Mouse (Mus musculus) lung, adult 2 months (tissue): ENCODE measurements around the gene Slc25a26. TPM values are rescaled to one million over a fixed set of nuclear protein-coding genes. Genes with fewer than 3 reads are reported as not detected.

Experiments used
- DNase-seq: peaks from one replicate; pipeline ENCODE4 v3.0.0; 2022
- H3K4me1 ChIP-seq: fragments of 200-500 bp; 2 replicates; pipeline ENCODE4 v1.6.1; 2011; ENCODE audit warnings: low read length; ENCODE audit not compliant: control insufficient read depth, insufficient read depth
- H3K4me3 ChIP-seq: fragments of 200-500 bp; replicated peaks from 2 replicates; pipeline ENCODE3; 2011; ENCODE audit warnings: low read depth, mild to moderate bottlenecking, control low read depth, low read length; ENCODE audit errors: extremely low read depth
- CTCF ChIP-seq: fragments of 200-500 bp; IDR thresholded peaks from 2 replicates; pipeline ENCODE4 v1.5.1; 2011; ENCODE audit warnings: mild to moderate bottlenecking, low read length, control low read depth; ENCODE audit not compliant: insufficient read depth
- POLR2A ChIP-seq: fragments of 200-500 bp; IDR thresholded peaks from 2 replicates; pipeline ENCODE4 v1.6.1; 2011; ENCODE audit warnings: low read depth, mild to moderate bottlenecking, control low read depth, low read length, borderline replicate concordance; ENCODE audit errors: extremely low read depth
- WGBS: fragments of 180-500 bp; shearing (Covaris S2); methylation state at CpG from one replicate; pipeline ENCODE4 v1.1.7; 2018; 5-methylcytosine and 5-hydroxymethylcytosine counted together
- polyA plus RNA-seq: library from polyadenylated mRNA; depleted of rRNA; stranded (reverse); fragments of >200 nt; gene quantifications from 2 replicates; pipeline ENCODE4 v1.2.3, GENCODE M21; 2012; rRNA removed

The Slc25a26 gene
- polyA plus RNA-seq, 1 experiment, result 5.7 TPM

- Histone ChIP-seq H3K4me1 (peaks cover 3% of the 10 kb centered on the region; the same call in 1 of the 2 replicates), H3K4me3 (no peak overlapping the region)
- DNase-seq, result no peak
- TF ChIP-seq POLR2A (no peak), CTCF (no peak)
- WGBS, result 51% methylated on average over 6 of the region's 6 CpGs
Observed at GRCm38 (mm10) chr6:94646274-94646863, 146.2 kb downstream of the Slc25a26 start.

- WGBS, result 78% methylated on average over 6 of the region's 6 CpGs
- peaks cover 3% of the 10 kb centered on the region; the same call in 1 of the 2 replicates for H3K4me1 ChIP-seq
- H3K4me3 ChIP-seq, result no peak overlapping the region
- TF ChIP-seq CTCF (no peak), POLR2A (no peak)
- DNase-seq, result no peak
Observed at GRCm38 (mm10) chr6:94646902-94647301, 146.8 kb downstream of the Slc25a26 start.

GRCm38 (mm10) chr6:94647574-94648430, 147.7 kb downstream of the Slc25a26 start:
- peaks cover 3% of the 10 kb centered on the region; the same call in 1 of the 2 replicates for H3K4me1 ChIP-seq
- no peak overlapping the region for H3K4me3 ChIP-seq
- DNase-seq, result peak; percentile 55
- WGBS, result 27% methylated on average over 10 of the region's 10 CpGs
- no peak for TF ChIP-seq POLR2A
- TF ChIP-seq CTCF, result no peak

GRCm38 (mm10) chr6:94648496-94648895, 148.4 kb downstream of the Slc25a26 start:
- DNase-seq, result peak; percentile 21
- no peak overlapping the region for H3K4me3 ChIP-seq
- TF ChIP-seq CTCF (no peak), POLR2A (no peak)
- H3K4me1 ChIP-seq, result peaks cover 3% of the 10 kb centered on the region; the same call in 1 of the 2 replicates
- 50% methylated on average over 4 of the region's 4 CpGs for WGBS

GRCm38 (mm10) chr6:94649637-94650036, 149.5 kb downstream of the Slc25a26 start:
- TF ChIP-seq POLR2A (no peak), CTCF (no peak)
- peaks cover 3% of the 10 kb centered on the region; the same call in 1 of the 2 replicates for H3K4me1 ChIP-seq
- WGBS, result 88% methylated on average over 1 of the region's 1 CpGs

GRCm38 (mm10) chr6:94651541-94651940, 151.4 kb downstream of the Slc25a26 start:
- 0 out of 2 replicates have a peak, but pooled peaks cover 3% of the 10 kb centered on the region for H3K4me1 ChIP-seq
- no peak overlapping the region for H3K4me3 ChIP-seq
- DNase-seq, result no peak
- WGBS, result 82% methylated on average over 17 of the region's 17 CpGs
- no peak for TF ChIP-seq CTCF
- no peak for TF ChIP-seq POLR2A

More at GRCm38 (mm10) chr6:94649637-94650036, 149.5 kb downstream of the Slc25a26 start:
- no peak for DNase-seq
- no peak overlapping the region for H3K4me3 ChIP-seq

GRCm38 (mm10) chr6:94652659-94653213, 152.6 kb downstream of the Slc25a26 start:
- H3K4me3 ChIP-seq, result no peak overlapping the region
- WGBS, result 63% methylated on average over 6 of the region's 6 CpGs
- peak; percentile 32 for DNase-seq
- TF ChIP-seq POLR2A (no peak), CTCF (no peak)
- no peaks in the 10 kb centered on the region for H3K4me1 ChIP-seq

- no peak for DNase-seq
- H3K4me1 ChIP-seq, result no peaks in the 10 kb centered on the region
- 67% methylated on average over 10 of the region's 10 CpGs for WGBS
- TF ChIP-seq CTCF, result no peak
- TF ChIP-seq POLR2A, result no peak
- no peak overlapping the region for H3K4me3 ChIP-seq
Observed at GRCm38 (mm10) chr6:94653388-94654316, 153.5 kb downstream of the Slc25a26 start.

Other genes starting within 250 kb of the Slc25a26 start
- gene Magi1, start 216.4 kb upstream of the Slc25a26 start, polyA plus RNA-seq, result 9.4 and 12.3 TPM in 2 replicates
- gene Lrig1, start 199.8 kb downstream of the Slc25a26 start, polyA plus RNA-seq, result 18.7 and 22.9 TPM in 2 replicates